Mouse (Mus musculus) MN1 (cell line): Measurements from ENCODE around the gene Tmub1.

Experiments used
- DNase-seq: peaks from one replicate; pipeline ENCODE4 v3.0.0-alpha.2; 2016; ENCODE audit warnings: low spot score

The Tmub1 gene

GRCm38 (mm10) chr5:24447624-24448298, at the start of gene Tmub1:
Tmub1 (minus strand) TSS chr5:24447854.
- DNase-seq, result peak; percentile 86

- peak; percentile 74 for DNase-seq
These were observed 49.1 kb upstream of the Tmub1 start for GRCm38 (mm10) chr5:24496756-24497155.

GRCm38 (mm10) chr5:24495019-24495418, 47.4 kb upstream of the Tmub1 start:
- no peak for DNase-seq

- no peak for DNase-seq
These were observed 45.1 kb upstream of the Tmub1 start for GRCm38 (mm10) chr5:24492546-24493285.

- no peak for DNase-seq
These were observed 42.8 kb upstream of the Tmub1 start for GRCm38 (mm10) chr5:24490413-24490920.

GRCm38 (mm10) chr5:24486738-24487137, 39.1 kb upstream of the Tmub1 start:
- DNase-seq, result no peak

- peak; percentile 83 for DNase-seq
These were observed 38.4 kb upstream of the Tmub1 start for GRCm38 (mm10) chr5:24486097-24486496.

GRCm38 (mm10) chr5:24484963-24485362, 37.3 kb upstream of the Tmub1 start:
- DNase-seq, result no peak

- peak; percentile 86 for DNase-seq
These were observed 35.7 kb upstream of the Tmub1 start for GRCm38 (mm10) chr5:24483326-24483725.

GRCm38 (mm10) chr5:24482247-24483079, 34.8 kb upstream of the Tmub1 start:
- no peak for DNase-seq

GRCm38 (mm10) chr5:24481647-24482046, 34.0 kb upstream of the Tmub1 start:
- DNase-seq, result peak; percentile 84

- DNase-seq, result no peak
These were observed 30.3 kb upstream of the Tmub1 start for GRCm38 (mm10) chr5:24477909-24478308.

- DNase-seq, result no peak
These were observed 28.0 kb upstream of the Tmub1 start for GRCm38 (mm10) chr5:24475476-24476241.

GRCm38 (mm10) chr5:24474723-24475261, 27.1 kb upstream of the Tmub1 start:
- no peak for DNase-seq

GRCm38 (mm10) chr5:24474025-24474722, 26.5 kb upstream of the Tmub1 start:
- DNase-seq, result no peak

- no peak for DNase-seq
These were observed 25.4 kb upstream of the Tmub1 start for GRCm38 (mm10) chr5:24472884-24473619.

- peak; percentile 83 for DNase-seq
These were observed 22.9 kb upstream of the Tmub1 start for GRCm38 (mm10) chr5:24470600-24470999.

- DNase-seq, result no peak
These were observed 19.1 kb upstream of the Tmub1 start for GRCm38 (mm10) chr5:24466762-24467161.

- no peak for DNase-seq
These were observed 8.0 kb upstream of the Tmub1 start for GRCm38 (mm10) chr5:24455613-24456012.

- peak; percentile 25 for DNase-seq
These were observed 7.4 kb upstream of the Tmub1 start for GRCm38 (mm10) chr5:24455076-24455475.
